Mouse (Mus musculus): ENCODE measurements around the gene Dab2ip.

DNA sequence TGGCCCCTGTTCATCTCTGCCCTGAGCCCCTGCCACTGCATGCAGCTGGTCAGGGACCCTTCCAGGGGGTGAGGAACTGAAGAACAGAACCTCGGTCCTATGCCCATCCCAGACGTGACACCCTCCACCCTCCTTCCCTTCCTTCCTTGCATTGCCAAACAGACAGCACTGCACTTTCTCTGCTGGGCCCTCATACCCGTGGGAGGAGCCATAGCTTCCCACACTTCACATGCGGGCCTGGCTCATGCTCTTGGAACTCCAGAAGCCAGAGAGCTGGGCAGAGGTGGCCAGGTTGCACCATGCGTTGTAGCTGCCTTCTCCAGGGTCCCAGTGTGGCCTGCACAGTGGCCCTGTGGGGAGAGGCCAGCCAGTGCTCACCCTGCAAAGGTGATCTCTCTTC lies 170.6 kb downstream of the Dab2ip start:
- TF ChIP-seq EP300 (IDR thresholded peaks at IDR 0.05; ENCODE audit: low read depth) (no peak), CTCF (IDR thresholded peaks at IDR 0.05; ENCODE audit: low read depth) (no peak)
